Mouse (Mus musculus) neural tube, embryonic 11.5 days (tissue): ENCODE measurements around the gene Aldh3a2. TPM values are rescaled to one million over a fixed set of nuclear protein-coding genes. Genes with fewer than 3 reads are reported as not detected.

ENCODE experiments used
- ATAC-seq: fragments of 200-750 bp; cut with Nextera tagmentation; 2 replicates; pipeline ENCODE4 v1.8.0; 2017; ENCODE audit warnings: moderate number of reproducible peaks, mild to moderate bottlenecking, moderate TSS enrichment, moderate library complexity; ENCODE audit not compliant: insufficient read depth, low FRiP score, low TSS enrichment
- DNase-seq: peaks from one replicate; pipeline ENCODE4 v3.0.0-alpha.2; 2015; ENCODE audit warnings: low spot score
- H3K27ac ChIP-seq: fragments of 300-500 bp; sonication (generic); 2 replicates; pipeline ENCODE4 v1.5.1; 2014; ENCODE audit warnings: low read depth, mild to moderate bottlenecking, low read length
- H3K27me3 ChIP-seq: fragments of 300-500 bp; sonication (generic); 2 replicates; pipeline ENCODE4 v1.6.1; 2014; ENCODE audit warnings: mild to moderate bottlenecking, low read length, mixed read lengths; ENCODE audit not compliant: control insufficient read depth, insufficient read depth
- H3K36me3 ChIP-seq: fragments of 300-500 bp; sonication (generic); 2 replicates; pipeline ENCODE4 v1.6.1; 2014; ENCODE audit warnings: mild to moderate bottlenecking, low read length, moderate library complexity, mixed read lengths; ENCODE audit not compliant: control insufficient read depth, insufficient read depth
- H3K4me1 ChIP-seq: fragments of 300-500 bp; sonication (generic); 2 replicates; pipeline ENCODE4 v1.6.1; 2014; ENCODE audit warnings: low read length, mixed read lengths; ENCODE audit not compliant: control insufficient read depth, insufficient read depth
- H3K4me2 ChIP-seq: fragments of 300-500 bp; sonication (generic); 2 replicates; pipeline ENCODE4 v1.6.1; 2014; ENCODE audit warnings: low read depth, mild to moderate bottlenecking, moderate library complexity
- H3K4me3 ChIP-seq: fragments of 300-500 bp; sonication (generic); 2 replicates; pipeline ENCODE4 v1.5.1; 2014; ENCODE audit warnings: low read depth, low read length
- H3K9ac ChIP-seq: fragments of 300-500 bp; sonication (generic); 2 replicates; pipeline ENCODE4 v1.6.1; 2014; ENCODE audit warnings: mild to moderate bottlenecking, low read length
- H3K9me3 ChIP-seq: fragments of 300-500 bp; sonication (generic); 2 replicates; pipeline ENCODE4 v1.6.1; 2016; ENCODE audit warnings: low read length; ENCODE audit not compliant: control insufficient read depth
- WGBS: fragments of 180-500 bp; shearing (Covaris S2); extraction: QIAGEN DNeasy Blood & Tissue Kit; methylation state at CpG from one replicate; pipeline ENCODE4 v1.1.7; 2014; 5-methylcytosine and 5-hydroxymethylcytosine counted together
- polyA plus RNA-seq: library from polyadenylated mRNA; unstranded; fragments of >200 nt; fragmentation: Nextera tagmentation; extraction: Ambion mirVana; gene quantifications from 2 replicates; pipeline ENCODE4 v1.2.1, GENCODE M21; 2014

The Aldh3a2 gene
- polyA plus RNA-seq, 1 experiment from 2014 or later, result 23.4 TPM

GRCm38 (mm10) chr11:61263841-61264240, 3.4 kb downstream of the Aldh3a2 start:
- no peaks in the 10 kb centered on the region for H3K9me3 ChIP-seq
- no peak overlapping the region for H3K4me2 ChIP-seq
- WGBS, result 97% methylated on average over 1 of the region's 1 CpGs
- H3K27ac ChIP-seq, result no peak overlapping the region
- H3K9ac ChIP-seq, result no peak overlapping the region
- no peaks in the 10 kb centered on the region for H3K36me3 ChIP-seq
- H3K27me3 ChIP-seq, result no peaks in the 10 kb centered on the region
- no peak overlapping the region for H3K4me3 ChIP-seq
- ATAC-seq, result no peak
- no peak for DNase-seq
- peaks cover 6% of the 10 kb centered on the region for H3K4me1 ChIP-seq

GRCm38 (mm10) chr11:61262516-61262915, 4.7 kb downstream of the Aldh3a2 start:
- no peak for ATAC-seq
- Histone ChIP-seq H3K9me3 (no peaks in the 10 kb centered on the region), H3K36me3 (no peaks in the 10 kb centered on the region), H3K4me3 (no peak overlapping the region), H3K9ac (no peak overlapping the region), H3K4me1 (peaks cover 6% of the 10 kb centered on the region), H3K4me2 (no peak overlapping the region), H3K27me3 (no peaks in the 10 kb centered on the region), H3K27ac (no peak overlapping the region)
- 92% methylated on average over 14 of the region's 14 CpGs for WGBS
- no peak for DNase-seq

- Histone ChIP-seq H3K4me2 (no peak overlapping the region), H3K4me1 (no peaks in the 10 kb centered on the region), H3K9me3 (no peaks in the 10 kb centered on the region), H3K9ac (no peak overlapping the region), H3K27me3 (no peaks in the 10 kb centered on the region), H3K27ac (no peak overlapping the region), H3K36me3 (peaks cover 7% of the 10 kb centered on the region), H3K4me3 (no peak overlapping the region)
- 93% methylated on average over 6 of the region's 6 CpGs for WGBS
- no peak for DNase-seq
- no peak for ATAC-seq
These were observed 8.2 kb downstream of the Aldh3a2 start for GRCm38 (mm10) chr11:61259106-61259505.

DNA sequence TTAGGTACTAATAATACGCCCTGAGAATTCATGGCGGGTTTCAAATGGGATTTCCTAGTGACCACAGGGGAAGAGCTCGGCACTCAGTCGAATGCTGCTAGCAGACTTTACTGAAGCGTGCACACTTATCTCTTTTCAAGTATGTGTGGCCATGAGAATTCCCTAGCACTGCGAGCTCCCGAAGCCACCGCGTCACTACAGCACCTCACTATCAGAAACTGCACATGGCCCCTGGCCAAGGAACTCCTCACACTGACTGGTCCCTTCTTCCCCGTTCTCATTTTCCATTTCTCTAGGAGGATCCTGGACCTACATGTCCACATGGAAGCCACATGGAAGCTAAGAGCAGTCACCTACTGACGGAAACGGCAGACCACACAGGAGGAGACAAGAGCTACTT, 14.5 kb downstream of the Aldh3a2 start:
- Histone ChIP-seq H3K4me3 (no peak overlapping the region), H3K9ac (no peak overlapping the region), H3K27me3 (no peaks in the 10 kb centered on the region), H3K4me2 (no peak overlapping the region), H3K36me3 (peaks cover 10% of the 10 kb centered on the region), H3K27ac (no peak overlapping the region), H3K4me1 (no peaks in the 10 kb centered on the region), H3K9me3 (no peaks in the 10 kb centered on the region)
- WGBS, result 94% methylated on average over 12 of the region's 12 CpGs
- no peak for DNase-seq
- no peak for ATAC-seq

DNA sequence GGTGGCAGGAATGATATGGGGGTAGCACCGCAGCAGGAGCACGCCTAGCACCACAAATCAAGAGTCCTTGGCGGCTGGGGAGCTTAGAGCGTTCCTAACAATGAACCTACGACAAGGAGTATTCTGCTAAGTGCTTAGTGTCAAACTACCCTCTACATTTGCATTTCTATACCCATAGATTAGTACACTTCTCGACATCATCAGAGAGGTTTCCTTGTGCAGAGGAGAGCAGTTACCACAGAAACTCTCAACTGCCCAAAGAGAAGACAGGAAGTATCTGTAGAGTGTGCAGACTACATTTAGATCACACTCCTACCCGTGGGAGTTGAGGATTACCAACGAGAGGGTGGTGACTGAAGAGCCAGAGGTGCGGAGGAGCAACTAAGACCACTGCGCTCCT, 15.5 kb downstream of the Aldh3a2 start:
- H3K9me3 ChIP-seq, result no peaks in the 10 kb centered on the region
- WGBS, result 81% methylated on average over 10 of the region's 10 CpGs
- no peak overlapping the region for H3K27ac ChIP-seq
- H3K36me3 ChIP-seq, result peaks cover 10% of the 10 kb centered on the region
- no peak overlapping the region for H3K4me3 ChIP-seq
- H3K4me1 ChIP-seq, result no peaks in the 10 kb centered on the region
- H3K27me3 ChIP-seq, result no peaks in the 10 kb centered on the region
- DNase-seq, result no peak
- no peak for ATAC-seq
- H3K4me2 ChIP-seq, result no peak overlapping the region
- no peak overlapping the region for H3K9ac ChIP-seq

GRCm38 (mm10) chr11:61244406-61244805, 22.9 kb downstream of the Aldh3a2 start:
- no peak overlapping the region for H3K4me3 ChIP-seq
- no peaks in the 10 kb centered on the region for H3K36me3 ChIP-seq
- 88% methylated on average over 7 of the region's 7 CpGs for WGBS
- DNase-seq (no peak), ATAC-seq (no peak)
- H3K9ac ChIP-seq, result no peak overlapping the region
- no peaks in the 10 kb centered on the region for H3K27me3 ChIP-seq
- H3K4me2 ChIP-seq, result no peak overlapping the region
- H3K9me3 ChIP-seq, result no peaks in the 10 kb centered on the region
- no peaks in the 10 kb centered on the region for H3K4me1 ChIP-seq
- H3K27ac ChIP-seq, result no peak overlapping the region

DNA sequence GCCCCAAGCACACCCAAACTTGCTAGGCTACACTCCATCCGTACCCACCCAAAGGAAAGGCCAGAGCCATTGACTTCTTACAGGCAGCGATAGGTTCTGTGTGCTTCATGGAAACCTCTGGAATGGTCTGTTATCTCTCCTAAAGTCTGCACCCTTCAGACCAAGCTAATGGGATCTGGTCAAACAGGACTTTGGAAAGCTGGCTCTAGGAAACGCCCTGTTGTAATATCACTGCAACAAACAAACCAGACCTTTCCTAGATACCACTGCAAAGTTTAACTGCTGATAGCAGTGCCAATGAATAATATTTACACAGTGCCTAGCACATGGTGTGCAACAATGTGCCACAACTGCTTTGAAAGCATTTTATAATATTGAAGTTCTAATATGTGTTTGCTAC, 31.2 kb downstream of the Aldh3a2 start:
- H3K27ac ChIP-seq, result no peak overlapping the region
- H3K4me1 ChIP-seq, result 0 out of 2 replicates have a peak, but pooled peaks cover 2% of the 10 kb centered on the region
- no peaks in the 10 kb centered on the region for H3K9me3 ChIP-seq
- DNase-seq, result no peak
- WGBS, result 86% methylated on average over 3 of the region's 3 CpGs
- no peaks in the 10 kb centered on the region for H3K36me3 ChIP-seq
- H3K4me3 ChIP-seq, result no peak overlapping the region
- no peak overlapping the region for H3K9ac ChIP-seq
- ATAC-seq, result no peak
- H3K4me2 ChIP-seq, result no peak overlapping the region
- no peaks in the 10 kb centered on the region for H3K27me3 ChIP-seq

- ATAC-seq (no peak), DNase-seq (no peak)
- H3K4me3 ChIP-seq, result no peak overlapping the region
- H3K27ac ChIP-seq, result no peak overlapping the region
- no peak overlapping the region for H3K4me2 ChIP-seq
- 47% methylated on average over 5 of the region's 5 CpGs for WGBS
- 0 out of 2 replicates have a peak, but pooled peaks cover 2% of the 10 kb centered on the region for H3K4me1 ChIP-seq
- no peak overlapping the region for H3K9ac ChIP-seq
- no peaks in the 10 kb centered on the region for H3K9me3 ChIP-seq
- H3K27me3 ChIP-seq, result no peaks in the 10 kb centered on the region
- no peaks in the 10 kb centered on the region for H3K36me3 ChIP-seq
These were observed 33.1 kb downstream of the Aldh3a2 start for GRCm38 (mm10) chr11:61234174-61234573.

DNA sequence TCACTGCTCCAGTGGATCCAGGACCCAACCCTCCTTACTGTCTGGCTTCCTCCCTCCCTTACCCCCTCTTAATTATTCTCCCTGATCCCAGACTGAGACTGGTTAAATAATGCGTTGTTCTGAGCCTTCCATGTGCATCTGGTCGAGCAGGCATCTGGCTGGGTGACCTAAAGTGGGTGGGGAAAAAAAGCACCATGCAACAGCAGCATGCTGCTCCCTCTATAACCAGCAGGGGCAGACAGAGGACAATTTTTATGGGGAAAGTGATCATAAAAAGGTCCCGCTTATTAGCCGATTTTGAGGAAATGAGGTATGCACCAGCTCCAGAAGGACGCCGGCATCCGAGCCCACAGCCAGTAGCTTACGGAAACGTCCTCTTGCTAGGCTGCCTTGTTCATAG, 35.9 kb downstream of the Aldh3a2 start:
- Histone ChIP-seq H3K36me3 (no peaks in the 10 kb centered on the region), H3K27me3 (no peaks in the 10 kb centered on the region), H3K9me3 (no peaks in the 10 kb centered on the region), H3K4me2 (0 out of 2 replicates have a peak overlapping the region, but pooled peaks have one; percentile 0), H3K9ac (no peak overlapping the region), H3K4me1 (0 out of 2 replicates have a peak, but pooled peaks cover 2% of the 10 kb centered on the region), H3K4me3 (no peak overlapping the region), H3K27ac (no peak overlapping the region)
- ATAC-seq, result no peak
- 14% methylated on average over 9 of the region's 9 CpGs for WGBS
- peak; percentile 61 for DNase-seq
